Mouse (Mus musculus) heart, embryonic 10.5 days (tissue): ENCODE measurements around the gene Ankmy2. TPM values are rescaled to one million over a fixed set of nuclear protein-coding genes. Genes with fewer than 3 reads are reported as not detected.
A peak's percentile ranks its signal among the peaks of the same experiment; 100 is the strongest.

ENCODE experiments used
- DNase-seq: peaks from one replicate; pipeline ENCODE4 v3.0.0-alpha.2; 2017; ENCODE audit warnings: low spot score
- H3K27ac ChIP-seq: fragments of 300-500 bp; sonication (generic); 2 replicates; pipeline ENCODE4 v1.5.1; 2016; ENCODE audit warnings: mild to moderate bottlenecking
- H3K27me3 ChIP-seq: fragments of 300-500 bp; sonication (generic); 2 replicates; pipeline ENCODE4 v1.6.1; 2016; ENCODE audit warnings: mild to moderate bottlenecking; ENCODE audit not compliant: poor library complexity, insufficient read depth, severe bottlenecking
- H3K36me3 ChIP-seq: fragments of 300-500 bp; sonication (generic); 2 replicates; pipeline ENCODE4 v1.6.1; 2016; ENCODE audit warnings: mild to moderate bottlenecking, moderate library complexity
- H3K4me1 ChIP-seq: fragments of 300-500 bp; sonication (generic); 2 replicates; pipeline ENCODE4 v1.6.1; 2016; ENCODE audit warnings: mild to moderate bottlenecking
- H3K4me3 ChIP-seq: fragments of 300-500 bp; sonication (generic); 2 replicates; pipeline ENCODE4 v1.5.1; 2016; ENCODE audit warnings: mild to moderate bottlenecking, moderate library complexity
- H3K9me3 ChIP-seq: fragments of 300-500 bp; sonication (generic); 2 replicates; pipeline ENCODE4 v1.6.1; 2016; ENCODE audit warnings: mild to moderate bottlenecking, moderate library complexity
- WGBS: fragments of 180-500 bp; shearing (Covaris S2); methylation state at CpG from one replicate; pipeline ENCODE4 v1.1.7; 2016; 5-methylcytosine and 5-hydroxymethylcytosine counted together
- polyA plus RNA-seq: library from polyadenylated mRNA; unstranded; fragments of >200 nt; fragmentation: Nextera tagmentation; extraction: Ambion mirVana; gene quantifications from 2 replicates; pipeline ENCODE4 v1.2.1, GENCODE M21; 2016

Gene Ankmy2
- 24.1 and 27.0 TPM in 2 replicates for polyA plus RNA-seq

GRCm38 (mm10) chr12:36156637-36157303 is at the start of gene Ankmy2:
TSS of gene Ankmy2 (plus strand) at chr12:36157114.
- H3K27me3 ChIP-seq = no peaks in the 10 kb centered on the region
- no peaks in the 10 kb centered on the region for H3K9me3 ChIP-seq
- under 1% methylated on average over 42 of the region's 42 CpGs for WGBS
- no peaks in the 10 kb centered on the region for H3K36me3 ChIP-seq
- peak within 1 kb of the TSS; percentile 95 for H3K27ac ChIP-seq
- peak; percentile 96 for DNase-seq
- peaks cover 28% of the 10 kb centered on the region for H3K4me1 ChIP-seq
- H3K4me3 ChIP-seq = peak within 1 kb of the TSS; percentile 89

- no peak overlapping the region for H3K27ac ChIP-seq
- DNase-seq = no peak
- H3K27me3 ChIP-seq = no peaks in the 10 kb centered on the region
- no peaks in the 10 kb centered on the region for H3K4me1 ChIP-seq
- 95% methylated on average over 5 of the region's 5 CpGs for WGBS
- no peak overlapping the region for H3K4me3 ChIP-seq
- peaks cover 78% of the 10 kb centered on the region for H3K36me3 ChIP-seq
- H3K9me3 ChIP-seq = no peaks in the 10 kb centered on the region
Measured at GRCm38 (mm10) chr12:36108442-36108841, 48.5 kb upstream of the Ankmy2 start.

- Histone ChIP-seq H3K27ac (no peak overlapping the region), H3K36me3 (peaks cover 85% of the 10 kb centered on the region), H3K27me3 (no peaks in the 10 kb centered on the region), H3K4me1 (no peaks in the 10 kb centered on the region), H3K9me3 (no peaks in the 10 kb centered on the region), H3K4me3 (no peak overlapping the region)
- 95% methylated on average over 5 of the region's 5 CpGs for WGBS
- no peak for DNase-seq
Measured at GRCm38 (mm10) chr12:36110457-36110856, 46.5 kb upstream of the Ankmy2 start.

- Histone ChIP-seq H3K27me3 (no peaks in the 10 kb centered on the region), H3K27ac (no peak overlapping the region), H3K4me3 (no peak overlapping the region), H3K4me1 (no peaks in the 10 kb centered on the region), H3K36me3 (peaks cover 88% of the 10 kb centered on the region), H3K9me3 (no peaks in the 10 kb centered on the region)
- no peak for DNase-seq
- 93% methylated on average over 5 of the region's 5 CpGs for WGBS
Measured at GRCm38 (mm10) chr12:36111110-36111509, 45.8 kb upstream of the Ankmy2 start.

GRCm38 (mm10) chr12:36112081-36112480 is 44.8 kb upstream of the Ankmy2 start:
- Histone ChIP-seq H3K4me3 (no peak overlapping the region), H3K27me3 (no peaks in the 10 kb centered on the region), H3K27ac (no peak overlapping the region), H3K4me1 (no peaks in the 10 kb centered on the region), H3K36me3 (peaks cover 90% of the 10 kb centered on the region), H3K9me3 (no peaks in the 10 kb centered on the region)
- WGBS = 86% methylated on average over 3 of the region's 3 CpGs
- no peak for DNase-seq

GRCm38 (mm10) chr12:36117161-36117560 is 39.8 kb upstream of the Ankmy2 start:
- Histone ChIP-seq H3K4me1 (no peaks in the 10 kb centered on the region), H3K27ac (no peak overlapping the region), H3K4me3 (no peak overlapping the region), H3K36me3 (peaks cover 83% of the 10 kb centered on the region), H3K27me3 (no peaks in the 10 kb centered on the region), H3K9me3 (no peaks in the 10 kb centered on the region)
- no peak for DNase-seq
- 92% methylated on average over 6 of the region's 6 CpGs for WGBS

- WGBS = 93% methylated on average over 3 of the region's 3 CpGs
- no peak overlapping the region for H3K27ac ChIP-seq
- peaks cover 86% of the 10 kb centered on the region for H3K36me3 ChIP-seq
- H3K27me3 ChIP-seq = no peaks in the 10 kb centered on the region
- no peaks in the 10 kb centered on the region for H3K9me3 ChIP-seq
- no peak overlapping the region for H3K4me3 ChIP-seq
- no peaks in the 10 kb centered on the region for H3K4me1 ChIP-seq
- DNase-seq = no peak
Measured at GRCm38 (mm10) chr12:36119244-36119643, 37.7 kb upstream of the Ankmy2 start.

GRCm38 (mm10) chr12:36126049-36126448 is 30.9 kb upstream of the Ankmy2 start:
- Histone ChIP-seq H3K4me1 (no peaks in the 10 kb centered on the region), H3K27ac (no peak overlapping the region), H3K27me3 (no peaks in the 10 kb centered on the region), H3K9me3 (no peaks in the 10 kb centered on the region), H3K36me3 (peaks cover 69% of the 10 kb centered on the region), H3K4me3 (no peak overlapping the region)
- no peak for DNase-seq
- WGBS = 94% methylated on average over 5 of the region's 5 CpGs

- Histone ChIP-seq H3K27me3 (no peaks in the 10 kb centered on the region), H3K4me1 (0 out of 2 replicates have a peak, but pooled peaks cover 2% of the 10 kb centered on the region), H3K36me3 (peaks cover 70% of the 10 kb centered on the region), H3K9me3 (no peaks in the 10 kb centered on the region), H3K27ac (no peak overlapping the region), H3K4me3 (no peak overlapping the region)
- WGBS = 91% methylated on average over 5 of the region's 5 CpGs
- DNase-seq = no peak
Measured at GRCm38 (mm10) chr12:36129826-36130225, 27.1 kb upstream of the Ankmy2 start.

GRCm38 (mm10) chr12:36132254-36132653 is 24.7 kb upstream of the Ankmy2 start:
- 90% methylated on average over 2 of the region's 2 CpGs for WGBS

GRCm38 (mm10) chr12:36132668-36133067 is 24.2 kb upstream of the Ankmy2 start:
- DNase-seq = no peak
- Histone ChIP-seq H3K36me3 (peaks cover 66% of the 10 kb centered on the region), H3K4me1 (peaks cover 8% of the 10 kb centered on the region; the same call in 1 of the 2 replicates), H3K27me3 (no peaks in the 10 kb centered on the region), H3K27ac (no peak overlapping the region), H3K9me3 (no peaks in the 10 kb centered on the region), H3K4me3 (no peak overlapping the region)
- WGBS = 94% methylated on average over 3 of the region's 3 CpGs

More at GRCm38 (mm10) chr12:36132254-36132653, 24.7 kb upstream of the Ankmy2 start:
- DNase-seq = no peak
- Histone ChIP-seq H3K4me1 (0 out of 2 replicates have a peak, but pooled peaks cover 7% of the 10 kb centered on the region), H3K9me3 (no peaks in the 10 kb centered on the region), H3K27me3 (no peaks in the 10 kb centered on the region), H3K27ac (no peak overlapping the region), H3K36me3 (peaks cover 66% of the 10 kb centered on the region), H3K4me3 (no peak overlapping the region)

GRCm38 (mm10) chr12:36133547-36133946 is 23.4 kb upstream of the Ankmy2 start:
- WGBS = 79% methylated on average over 5 of the region's 5 CpGs
- DNase-seq = no peak
- Histone ChIP-seq H3K27ac (no peak overlapping the region), H3K27me3 (no peaks in the 10 kb centered on the region), H3K4me1 (peaks cover 13% of the 10 kb centered on the region; the same call in 1 of the 2 replicates), H3K36me3 (peaks cover 58% of the 10 kb centered on the region), H3K9me3 (no peaks in the 10 kb centered on the region), H3K4me3 (no peak overlapping the region)

- no peak for DNase-seq
- Histone ChIP-seq H3K9me3 (no peaks in the 10 kb centered on the region), H3K4me1 (peaks cover 13% of the 10 kb centered on the region; the same call in 1 of the 2 replicates), H3K4me3 (no peak overlapping the region), H3K36me3 (peaks cover 55% of the 10 kb centered on the region), H3K27me3 (no peaks in the 10 kb centered on the region), H3K27ac (no peak overlapping the region)
- WGBS = 93% methylated on average over 5 of the region's 5 CpGs
Measured at GRCm38 (mm10) chr12:36134111-36134510, 22.8 kb upstream of the Ankmy2 start.
